Mouse (Mus musculus) kidney, embryonic 15.5 days (tissue): ENCODE measurements at regions not wholly inside any gene's neighbourhood (a gene's known extent, or its start where the extent isn't known, plus 50 kb on each side); places are given as distances from the start of the nearest gene placed in this dataset.
A peak's percentile ranks its signal among the peaks of the same experiment; 100 is the strongest.
"Not testable (repeated sequence)": the region's sequence is repeated elsewhere in the genome, so short reads cannot be mapped to it uniquely, and the experiment has no call there.

Experiments used
- ATAC-seq: fragments of 200-750 bp; cut with Nextera tagmentation; replicated peaks from 2 replicates; pipeline ENCODE4 v1.8.0; 2017; ENCODE audit warnings: moderate TSS enrichment; ENCODE audit not compliant: low FRiP score
- H3K27ac ChIP-seq: fragments of 300-500 bp; sonication (generic); 2 replicates; pipeline ENCODE4 v1.5.1; 2015; ENCODE audit warnings: mild to moderate bottlenecking, inconsistent platforms
- H3K27me3 ChIP-seq: fragments of 300-500 bp; sonication (generic); 2 replicates; pipeline ENCODE4 v1.6.1; 2015; ENCODE audit warnings: inconsistent platforms
- H3K36me3 ChIP-seq: fragments of 300-500 bp; sonication (generic); 2 replicates; pipeline ENCODE4 v1.6.1; 2015; ENCODE audit warnings: inconsistent platforms
- H3K4me1 ChIP-seq: fragments of 300-500 bp; sonication (generic); 2 replicates; pipeline ENCODE4 v1.6.1; 2015; ENCODE audit warnings: inconsistent platforms
- H3K4me2 ChIP-seq: fragments of 300-500 bp; sonication (generic); 2 replicates; pipeline ENCODE4 v1.6.1; 2015; ENCODE audit warnings: moderate library complexity, mild to moderate bottlenecking, inconsistent platforms
- H3K4me3 ChIP-seq: fragments of 300-500 bp; sonication (generic); replicated peaks from 2 replicates; pipeline ENCODE4 v1.5.1; 2015; ENCODE audit warnings: mild to moderate bottlenecking, inconsistent platforms
- H3K9ac ChIP-seq: fragments of 300-500 bp; sonication (generic); 2 replicates; pipeline ENCODE4 v1.6.1; 2015; ENCODE audit warnings: mild to moderate bottlenecking, inconsistent platforms
- H3K9me3 ChIP-seq: fragments of 300-500 bp; sonication (generic); replicated peaks from 2 replicates; pipeline ENCODE4 v1.6.1; 2016; ENCODE audit warnings: inconsistent platforms
- WGBS: fragments of 180-500 bp; shearing (Covaris S2); methylation state at CpG from one replicate; pipeline ENCODE4 v1.1.7; 2015; ENCODE audit warnings: mixed read lengths; 5-methylcytosine and 5-hydroxymethylcytosine counted together

GRCm38 (mm10) chr15:90882349-90882748 lies 167.4 kb downstream of the Kif21a start:
- not testable (repeated sequence) for H3K4me3 ChIP-seq, ATAC-seq, H3K36me3 ChIP-seq, H3K4me1 ChIP-seq, H3K4me2 ChIP-seq, H3K9ac ChIP-seq, H3K27me3 ChIP-seq, H3K27ac ChIP-seq, H3K9me3 ChIP-seq
- 96% methylated on average over 19 of the region's 19 CpGs for WGBS

- no peak for ATAC-seq
- no peak overlapping the region for H3K9ac ChIP-seq
- no peak overlapping the region for H3K4me2 ChIP-seq
- WGBS = 87% methylated on average over 2 of the region's 2 CpGs
- no peak overlapping the region for H3K4me3 ChIP-seq
- no peaks in the 10 kb centered on the region for H3K9me3 ChIP-seq
- no peaks in the 10 kb centered on the region for H3K27me3 ChIP-seq
- H3K27ac ChIP-seq = no peak overlapping the region
- no peaks in the 10 kb centered on the region for H3K4me1 ChIP-seq
- H3K36me3 ChIP-seq = no peaks in the 10 kb centered on the region
Observed at GRCm38 (mm10) chr15:90869452-90869851, 180.3 kb downstream of the Kif21a start.

- not testable (repeated sequence) for H3K9ac ChIP-seq, H3K27me3 ChIP-seq, H3K36me3 ChIP-seq, H3K4me2 ChIP-seq, H3K4me1 ChIP-seq, ATAC-seq, H3K9me3 ChIP-seq, H3K27ac ChIP-seq, H3K4me3 ChIP-seq
- 85% methylated on average over 1 of the region's 4 CpGs for WGBS
Observed at GRCm38 (mm10) chr15:90853763-90854162, 174.5 kb upstream of the Cpne8 start.

- Histone ChIP-seq H3K9me3 (no peaks in the 10 kb centered on the region), H3K36me3 (no peaks in the 10 kb centered on the region), H3K4me1 (no peaks in the 10 kb centered on the region), H3K4me3 (no peak overlapping the region), H3K9ac (no peak overlapping the region), H3K27me3 (no peaks in the 10 kb centered on the region), H3K4me2 (no peak overlapping the region), H3K27ac (no peak overlapping the region)
- 84% methylated on average over 2 of the region's 2 CpGs for WGBS
- ATAC-seq = no peak
Observed at GRCm38 (mm10) chr15:90851991-90852390, 172.8 kb upstream of the Cpne8 start.

GRCm38 (mm10) chr15:90841471-90841870 lies 162.2 kb upstream of the Cpne8 start:
- 25% methylated on average over 5 of the region's 5 CpGs for WGBS
- H3K4me2 ChIP-seq = no peak overlapping the region
- ATAC-seq = no peak

GRCm38 (mm10) chr15:90835586-90835985 lies 156.4 kb upstream of the Cpne8 start:
- no peak for ATAC-seq
- H3K4me1 ChIP-seq = no peaks in the 10 kb centered on the region
- H3K36me3 ChIP-seq = no peaks in the 10 kb centered on the region
- no peak overlapping the region for H3K27ac ChIP-seq
- WGBS = 83% methylated on average over 7 of the region's 7 CpGs
- H3K4me2 ChIP-seq = no peak overlapping the region
- peaks cover 22% of the 10 kb centered on the region; the same call in 1 of the 2 replicates for H3K27me3 ChIP-seq
- no peak overlapping the region for H3K4me3 ChIP-seq
- 0 out of 2 replicates have a peak, but pooled peaks cover 2% of the 10 kb centered on the region for H3K9me3 ChIP-seq
- no peak overlapping the region for H3K9ac ChIP-seq

More at GRCm38 (mm10) chr15:90841471-90841870, 162.2 kb upstream of the Cpne8 start:
- H3K4me1 ChIP-seq = no peaks in the 10 kb centered on the region
- H3K27me3 ChIP-seq = no peaks in the 10 kb centered on the region
- H3K36me3 ChIP-seq = no peaks in the 10 kb centered on the region
- H3K9me3 ChIP-seq = no peaks in the 10 kb centered on the region
- H3K9ac ChIP-seq = no peak overlapping the region
- H3K27ac ChIP-seq = no peak overlapping the region
- no peak overlapping the region for H3K4me3 ChIP-seq

GRCm38 (mm10) chr15:90827816-90828215 lies 148.6 kb upstream of the Cpne8 start:
- H3K4me3 ChIP-seq = no peak overlapping the region
- WGBS = 8% methylated on average over 4 of the region's 4 CpGs
- H3K9ac ChIP-seq = no peak overlapping the region
- no peak overlapping the region for H3K4me2 ChIP-seq
- 0 out of 2 replicates have a peak, but pooled peaks cover 2% of the 10 kb centered on the region for H3K9me3 ChIP-seq
- H3K4me1 ChIP-seq = 0 out of 2 replicates have a peak, but pooled peaks cover 3% of the 10 kb centered on the region
- H3K36me3 ChIP-seq = no peaks in the 10 kb centered on the region
- H3K27me3 ChIP-seq = peaks cover 11% of the 10 kb centered on the region
- H3K27ac ChIP-seq = no peak overlapping the region
- ATAC-seq = peak; percentile 93

- 84% methylated on average over 6 of the region's 6 CpGs for WGBS
- no peaks in the 10 kb centered on the region for H3K4me1 ChIP-seq
- peaks cover 10% of the 10 kb centered on the region; the same call in 1 of the 2 replicates for H3K27me3 ChIP-seq
- no peak overlapping the region for H3K9ac ChIP-seq
- H3K4me3 ChIP-seq = no peak overlapping the region
- no peak overlapping the region for H3K4me2 ChIP-seq
- no peaks in the 10 kb centered on the region for H3K9me3 ChIP-seq
- no peak for ATAC-seq
- H3K27ac ChIP-seq = no peak overlapping the region
- no peaks in the 10 kb centered on the region for H3K36me3 ChIP-seq
Observed at GRCm38 (mm10) chr15:90822306-90822705, 143.1 kb upstream of the Cpne8 start.

GRCm38 (mm10) chr15:90819949-90820655 lies 140.9 kb upstream of the Cpne8 start:
- no peaks in the 10 kb centered on the region for H3K9me3 ChIP-seq
- no peak overlapping the region for H3K4me3 ChIP-seq
- no peak overlapping the region for H3K4me2 ChIP-seq
- H3K36me3 ChIP-seq = no peaks in the 10 kb centered on the region
- no peaks in the 10 kb centered on the region for H3K4me1 ChIP-seq
- WGBS = 73% methylated on average over 14 of the region's 14 CpGs
- no peak overlapping the region for H3K9ac ChIP-seq
- no peak overlapping the region for H3K27ac ChIP-seq
- H3K27me3 ChIP-seq = peaks cover 17% of the 10 kb centered on the region
- ATAC-seq = no peak

- Histone ChIP-seq H3K9me3 (no peaks in the 10 kb centered on the region), H3K4me3 (no peak overlapping the region), H3K4me1 (peaks cover 7% of the 10 kb centered on the region; the same call in 1 of the 2 replicates), H3K9ac (no peak overlapping the region), H3K4me2 (no peak overlapping the region), H3K27ac (no peak overlapping the region), H3K36me3 (no peaks in the 10 kb centered on the region), H3K27me3 (peaks cover 13% of the 10 kb centered on the region)
- no peak for ATAC-seq
- WGBS = 83% methylated on average over 4 of the region's 4 CpGs
Observed at GRCm38 (mm10) chr15:90818161-90818560, 138.9 kb upstream of the Cpne8 start.

GRCm38 (mm10) chr15:90813907-90814306 lies 134.7 kb upstream of the Cpne8 start:
- no peaks in the 10 kb centered on the region for H3K9me3 ChIP-seq
- ATAC-seq = no peak
- H3K36me3 ChIP-seq = no peaks in the 10 kb centered on the region
- WGBS = 33% methylated on average over 5 of the region's 5 CpGs
- no peak overlapping the region; the same call in 1 of the 2 replicates for H3K4me2 ChIP-seq
- H3K9ac ChIP-seq = no peak overlapping the region
- H3K4me3 ChIP-seq = no peak overlapping the region
- H3K27ac ChIP-seq = peak overlapping the region; percentile 22; the same call in 1 of the 2 replicates
- peaks cover 15% of the 10 kb centered on the region; the same call in 1 of the 2 replicates for H3K4me1 ChIP-seq
- peaks cover 7% of the 10 kb centered on the region for H3K27me3 ChIP-seq

GRCm38 (mm10) chr15:90810341-90810740 lies 131.1 kb upstream of the Cpne8 start:
- WGBS = 19% methylated on average over 3 of the region's 3 CpGs
- no peak overlapping the region for H3K4me2 ChIP-seq
- ATAC-seq = peak; percentile 67

More at GRCm38 (mm10) chr15:90810341-90810740, 131.1 kb upstream of the Cpne8 start:
- Histone ChIP-seq H3K27ac (no peak overlapping the region), H3K36me3 (no peaks in the 10 kb centered on the region), H3K9me3 (no peaks in the 10 kb centered on the region), H3K27me3 (peaks cover 3% of the 10 kb centered on the region; the same call in 1 of the 2 replicates), H3K4me1 (peaks cover 15% of the 10 kb centered on the region; the same call in 1 of the 2 replicates), H3K4me3 (no peak overlapping the region), H3K9ac (no peak overlapping the region)
